Mouse (Mus musculus) bone marrow macrophage, adult 2 months (primary cell): ENCODE measurements around the gene Shc4.

Experiments
- CTCF ChIP-seq: IDR thresholded peaks from 2 replicates; pipeline ENCODE4 v1.5.1; 2012; ENCODE audit warnings: low read depth, mild to moderate bottlenecking, low read length, moderate library complexity
- POLR2A ChIP-seq: IDR thresholded peaks from 2 replicates; pipeline ENCODE4 v1.6.1; 2012; ENCODE audit warnings: mild to moderate bottlenecking, low read depth, low read length, borderline replicate concordance

GRCm38 (mm10) chr2:125662517-125662916, 61.4 kb downstream of the Shc4 start:
- TF ChIP-seq POLR2A (no peak), CTCF (no peak)
